Mouse (Mus musculus) G1E (cell line): Measurements from ENCODE around the gene B3galt1.

Source experiments
- CTCF ChIP-seq: IDR thresholded peaks from 2 replicates; pipeline ENCODE4 v1.5.1; 2012; ENCODE audit warnings: low read depth, low read length, inconsistent platforms, mixed read lengths
- POLR2AphosphoS5 ChIP-seq: IDR thresholded peaks from 2 replicates; pipeline ENCODE4 v1.6.1; 2012; ENCODE audit warnings: low read depth, low read length, inconsistent platforms; ENCODE audit not compliant: insufficient replicate concordance

GRCm38 (mm10) chr2:67724249-67724648, 158.6 kb downstream of the B3galt1 start:
- TF ChIP-seq CTCF (no peak), POLR2AphosphoS5 (no peak)
